Mouse (Mus musculus) R1 (cell line): ENCODE data around the gene Arhgap21.

Experiments
- DNase-seq: peaks from one replicate; pipeline ENCODE4 v3.0.0-alpha.2; 2018; ENCODE audit warnings: low read depth, low spot score

Arhgap21 gene

GRCm38 (mm10) chr2:20968441-20969200 is at the start of gene Arhgap21:
Arhgap21 (minus strand) TSS chr2:20968881.
- DNase-seq, result peak; percentile 56

- DNase-seq, result no peak
These were observed 47.9 kb upstream of the Arhgap21 start for GRCm38 (mm10) chr2:21016589-21016988.

DNA sequence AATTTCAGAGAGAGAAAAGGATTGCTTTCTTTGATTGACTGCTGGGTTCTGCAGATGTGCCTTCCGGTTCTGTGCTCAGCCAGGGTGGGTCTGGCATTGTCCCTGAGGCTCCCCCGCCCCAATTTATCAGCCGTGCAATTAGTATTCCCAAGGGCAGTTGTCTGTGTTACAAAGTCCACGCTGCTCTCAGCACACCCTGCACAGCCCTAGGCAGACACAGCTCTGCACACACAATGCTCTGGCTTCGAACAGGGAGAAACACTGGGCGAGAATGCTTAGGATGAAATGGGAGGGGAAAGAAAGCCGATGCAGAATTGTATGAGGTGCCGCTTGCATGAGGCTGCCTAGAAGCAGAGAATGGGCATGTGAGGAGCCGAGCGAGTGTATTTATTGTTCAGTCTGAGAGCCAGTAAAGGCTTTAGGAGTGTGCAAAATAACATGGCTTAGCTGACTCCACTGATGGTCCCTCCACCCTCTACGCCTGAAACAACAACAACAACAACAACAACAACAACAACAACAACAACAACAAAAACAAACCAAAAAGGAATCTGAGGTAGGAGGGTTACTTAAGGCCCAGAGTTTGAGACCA is 42.2 kb upstream of the Arhgap21 start:
- DNase-seq, result peak; percentile 37

GRCm38 (mm10) chr2:21010219-21010618 is 41.5 kb upstream of the Arhgap21 start:
- peak; percentile 51 for DNase-seq

DNA sequence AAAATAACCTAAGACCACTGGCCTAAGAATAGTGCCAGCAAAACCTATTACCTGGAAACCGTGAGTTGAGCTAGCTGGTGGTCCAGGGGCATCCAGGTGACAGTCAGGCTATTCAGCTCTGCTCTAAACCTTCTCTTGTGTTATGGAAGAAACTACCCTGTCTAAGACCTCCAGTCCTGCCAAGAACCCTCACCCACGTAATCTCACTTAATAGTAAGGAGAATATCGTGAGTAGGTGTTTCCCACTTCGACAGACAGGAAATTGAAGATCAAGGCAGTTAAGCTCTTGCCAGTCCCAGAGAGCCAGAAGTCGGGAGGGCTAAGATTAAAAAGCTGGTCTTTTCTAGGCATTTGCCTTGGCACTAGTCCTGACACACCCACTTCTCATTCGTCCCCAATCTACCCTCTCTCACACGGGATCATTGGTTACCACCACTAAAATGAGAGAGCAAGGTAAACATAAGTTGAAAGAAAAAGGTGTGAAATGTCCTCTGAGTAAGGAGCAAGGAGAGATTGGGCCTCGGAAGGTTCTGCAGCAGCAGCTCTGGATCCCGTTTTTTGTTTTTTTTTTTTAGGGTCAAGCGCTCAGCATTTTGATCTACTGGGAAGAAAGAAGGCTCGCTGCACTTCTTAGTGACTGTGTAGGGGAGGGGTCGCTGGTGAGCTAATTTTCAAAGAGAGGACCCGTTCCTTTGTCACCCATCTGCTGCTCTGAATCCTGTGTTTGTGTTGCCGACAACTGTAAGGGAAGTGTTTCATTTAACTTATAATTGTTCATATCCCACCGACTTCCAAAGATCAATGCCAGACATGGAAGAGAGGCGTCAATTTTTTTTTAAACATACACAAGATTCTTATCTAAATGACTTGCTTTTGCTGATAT is 40.8 kb upstream of the Arhgap21 start:
- no peak for DNase-seq

- DNase-seq, result no peak
These were observed 33.9 kb upstream of the Arhgap21 start for GRCm38 (mm10) chr2:21002538-21002937.

- DNase-seq, result no peak
These were observed 32.5 kb upstream of the Arhgap21 start for GRCm38 (mm10) chr2:21001156-21001555.

DNA sequence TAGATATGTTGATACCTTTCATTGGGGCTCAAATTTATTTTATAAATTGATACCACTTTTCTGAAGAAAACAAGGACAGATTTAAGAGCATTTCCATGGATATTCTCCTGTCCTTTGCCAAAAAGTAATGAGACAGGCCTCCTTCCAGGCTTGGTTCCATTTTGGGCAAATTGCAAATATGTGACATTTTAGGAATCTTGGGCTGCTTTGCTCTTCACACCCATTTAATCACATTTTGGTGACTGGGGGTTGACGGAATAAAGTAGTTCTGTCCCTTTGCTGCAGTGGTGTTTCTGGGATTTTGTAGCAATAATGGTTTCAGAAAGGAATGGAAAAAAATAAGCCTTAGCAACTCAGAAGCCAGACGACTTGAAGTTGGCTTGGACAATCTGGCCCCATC is 26.9 kb upstream of the Arhgap21 start:
- no peak for DNase-seq

GRCm38 (mm10) chr2:20991508-20991907 is 22.8 kb upstream of the Arhgap21 start:
- DNase-seq, result peak; percentile 96

- peak; percentile 60 for DNase-seq
These were observed 22.2 kb upstream of the Arhgap21 start for GRCm38 (mm10) chr2:20990907-20991306.

- no peak for DNase-seq
These were observed 21.4 kb upstream of the Arhgap21 start for GRCm38 (mm10) chr2:20990056-20990455.

GRCm38 (mm10) chr2:20987822-20988221 is 19.1 kb upstream of the Arhgap21 start:
- DNase-seq, result no peak

DNA sequence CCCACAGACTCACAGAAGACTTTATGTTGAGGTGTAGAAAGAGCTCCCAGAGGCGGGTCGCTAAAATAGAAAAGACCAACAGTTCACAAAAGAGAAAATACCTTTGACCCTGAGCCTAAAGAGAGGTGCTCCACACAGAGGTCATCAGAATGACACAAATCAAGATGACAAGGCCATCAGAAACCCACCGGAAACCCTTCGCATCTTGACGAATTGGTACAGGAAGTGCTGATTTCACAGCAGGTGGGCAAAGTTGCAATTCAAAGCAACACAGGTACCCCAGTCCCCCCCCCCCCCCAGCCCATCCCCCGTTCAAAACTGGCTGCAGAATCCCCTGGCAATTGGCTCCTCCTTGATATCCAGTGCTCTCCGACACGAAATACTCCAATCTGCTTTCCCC is 10.0 kb upstream of the Arhgap21 start:
- peak; percentile 52 for DNase-seq

DNA sequence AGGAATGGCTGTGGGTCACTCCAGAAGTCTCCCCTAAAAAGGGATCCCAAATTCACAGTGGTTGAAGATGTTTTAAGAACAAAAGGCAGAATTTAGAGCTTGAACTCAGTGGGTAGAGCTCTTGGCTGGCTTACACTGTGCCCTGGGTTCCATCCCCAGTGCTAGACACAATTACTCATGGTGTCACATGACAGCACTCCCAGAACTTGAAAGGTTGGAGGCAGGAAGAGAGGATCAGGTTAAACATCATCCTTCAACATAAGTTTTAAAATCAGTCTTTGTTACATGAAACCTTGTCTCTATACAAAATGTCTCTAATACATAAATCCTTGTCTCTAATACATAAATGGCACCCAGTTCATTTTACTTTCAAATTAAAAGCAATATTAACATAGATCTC is 8.4 kb upstream of the Arhgap21 start:
- DNase-seq, result no peak

- no peak for DNase-seq
These were observed 4.8 kb upstream of the Arhgap21 start for GRCm38 (mm10) chr2:20973513-20973912.

DNA sequence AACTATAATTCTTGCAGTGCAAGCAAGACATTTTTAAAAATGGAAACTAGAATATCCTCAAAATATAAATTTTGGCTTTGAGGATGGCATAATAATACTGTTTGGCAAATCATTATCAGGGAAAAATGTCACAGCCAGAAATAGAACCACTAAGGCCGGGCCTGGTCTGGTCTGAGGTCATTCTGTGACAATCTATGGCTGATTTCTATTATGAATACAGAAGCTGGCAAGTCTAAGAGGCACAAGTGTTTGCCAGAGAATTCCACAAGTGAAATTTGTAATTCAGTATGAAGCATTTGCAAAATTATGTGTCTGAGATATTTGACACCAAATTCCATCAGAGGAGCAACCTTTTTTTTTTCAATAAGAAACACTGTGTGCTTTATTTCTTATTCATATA is 3.5 kb upstream of the Arhgap21 start:
- no peak for DNase-seq

DNA sequence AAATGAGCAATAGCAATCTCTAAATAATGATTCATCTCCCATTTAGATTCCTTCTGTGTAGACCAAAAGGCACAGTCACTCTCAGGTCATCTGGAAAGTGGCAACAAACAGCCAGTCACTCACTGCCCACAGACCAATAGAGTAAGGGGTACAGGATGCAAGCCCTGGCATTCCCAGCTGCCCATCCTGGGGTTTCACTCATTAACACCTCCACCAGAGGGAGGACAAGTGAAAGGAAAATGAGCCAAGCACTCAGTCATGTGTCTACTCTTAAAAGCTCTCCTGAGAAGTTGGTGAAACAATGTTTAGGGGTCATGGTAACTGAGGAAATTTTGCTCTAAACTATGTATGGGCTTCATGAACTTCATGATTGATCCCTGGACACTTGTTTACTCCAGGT is 2.9 kb upstream of the Arhgap21 start:
- DNase-seq, result no peak

DNA sequence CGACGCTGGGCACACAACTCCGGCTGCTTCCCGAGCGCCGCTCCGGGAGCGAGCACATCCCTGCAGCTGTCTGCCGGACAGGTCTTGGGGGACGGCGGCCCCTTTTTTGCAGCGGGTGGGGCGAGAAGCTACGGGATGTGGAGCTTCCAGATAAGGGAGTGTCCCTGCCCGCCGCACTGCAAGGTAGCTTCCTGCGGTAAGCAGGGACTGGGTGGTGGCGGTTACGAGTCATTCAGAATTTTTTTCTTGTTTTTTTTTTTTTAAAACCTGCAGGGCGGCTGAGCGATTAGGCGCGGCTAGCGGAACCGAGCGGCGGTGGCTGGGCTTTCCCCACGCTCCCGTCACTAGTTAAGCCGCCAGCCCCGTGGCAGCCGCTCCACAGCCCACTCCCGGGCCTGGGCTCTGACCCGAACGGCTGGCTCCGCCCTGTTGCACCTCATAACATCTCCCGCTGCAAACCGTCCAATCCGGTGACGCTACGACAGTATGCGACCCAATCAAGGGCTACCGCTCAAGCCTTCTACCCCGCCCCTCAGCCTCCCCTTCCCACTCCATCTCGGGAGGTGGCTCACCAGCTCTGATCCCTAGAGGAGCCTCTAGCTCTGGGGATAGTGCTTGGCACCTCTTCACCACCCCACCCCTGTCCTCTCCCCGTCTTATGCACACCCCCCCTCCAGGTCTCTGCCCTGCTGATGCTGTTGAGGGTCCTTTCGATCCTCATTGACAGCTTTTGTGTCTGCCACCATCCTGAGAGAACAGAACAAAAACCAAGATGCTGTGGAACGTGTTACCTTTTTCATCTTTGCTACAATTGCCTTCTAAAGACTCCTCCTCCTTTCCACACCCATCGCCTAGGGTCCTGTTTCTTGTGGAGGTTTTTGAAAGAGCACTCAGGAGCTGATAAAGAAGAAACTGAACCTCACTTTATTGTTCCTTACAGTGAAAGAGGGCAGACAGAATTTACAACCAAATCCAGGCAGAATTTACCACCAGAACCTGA is 820 bp upstream of the Arhgap21 start:
- peak; percentile 99 for DNase-seq

- DNase-seq, result peak; percentile 68
These were observed 882 bp downstream of the Arhgap21 start for GRCm38 (mm10) chr2:20967646-20968351.

DNA sequence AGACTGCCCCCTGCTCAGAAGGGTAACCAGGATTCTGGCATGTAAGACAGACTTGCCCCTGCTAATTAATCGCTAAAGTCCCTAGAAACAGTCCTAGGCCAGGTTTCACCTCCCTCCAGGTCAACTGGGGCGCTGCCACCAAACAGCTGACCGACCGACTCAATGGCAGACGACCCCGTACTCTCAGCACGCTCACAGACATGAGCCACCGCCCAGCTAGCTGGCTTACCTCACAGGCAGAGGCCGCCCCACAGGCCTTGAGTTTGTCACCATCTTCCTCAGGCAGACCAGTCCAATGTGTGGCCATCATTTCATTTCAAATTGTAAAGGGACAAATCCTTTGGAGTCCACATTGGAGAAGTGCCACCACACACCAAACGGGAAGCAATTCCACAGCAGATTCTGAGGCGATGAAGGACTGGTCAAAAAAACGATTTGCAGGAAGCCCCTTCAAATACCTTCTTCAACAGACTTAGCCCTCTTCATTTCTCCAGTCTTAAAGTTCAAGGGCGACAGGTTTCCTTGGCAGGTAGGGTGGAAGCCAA is 1.5 kb downstream of the Arhgap21 start:
- peak; percentile 48 for DNase-seq
